Mouse (Mus musculus): ENCODE measurements at regions not wholly inside any gene's neighbourhood (a gene's known extent, or its start where the extent isn't known, plus 50 kb on each side); places are given as distances from the start of the nearest gene placed in this dataset.

GRCm38 (mm10) chr10:67385966-67386365 is 100.9 kb upstream of the Nrbf2 start:
- TF ChIP-seq CTCF (IDR thresholded peaks at IDR 0.05; ENCODE audit: borderline replicate concordance, insufficient read depth, low read depth, low read length) (no peak), POLR2A (IDR thresholded peaks at IDR 0.05; ENCODE audit: borderline replicate concordance, insufficient read depth, low read length) (no peak)
